Mouse (Mus musculus) C3H10T1/2 (cell line): ENCODE measurements around the gene Nhlh1. TPM values are rescaled to one million over a fixed set of nuclear protein-coding genes. Genes with fewer than 3 reads are reported as not detected.

Experiments used
- polyA plus RNA-seq, 2 experiments: library from polyadenylated mRNA; unstranded; fragments of >200 nt; fragmentation: generic; extraction: Trizol; gene quantifications; one replicate each; pipeline ENCODE4 v1.2.1; 2012; ENCODE audit warnings: missing spikeins in 2 of 2

Nhlh1 gene
- polyA plus RNA-seq: not detected

DNA sequence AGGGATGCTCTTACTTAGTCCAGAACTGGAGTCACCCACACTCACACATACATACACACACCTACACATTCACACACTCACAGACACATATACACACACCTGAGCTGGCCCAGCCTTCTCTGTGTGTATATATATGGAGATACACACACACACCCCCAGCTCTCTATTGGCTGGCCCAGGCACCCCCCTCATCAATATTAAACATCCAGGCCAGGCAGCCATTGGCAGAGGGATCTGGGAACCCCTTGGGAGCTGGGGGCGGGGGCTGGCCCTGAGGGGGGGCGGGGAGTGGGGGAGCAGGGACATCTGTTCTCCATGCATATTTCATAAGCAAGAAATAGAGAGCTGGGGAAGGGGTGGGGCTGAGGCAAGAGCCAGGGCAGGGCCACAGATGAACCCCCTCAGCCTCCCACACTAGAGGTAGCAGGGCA is at the start of gene Nhlh1:
Gene Nhlh1 (minus strand): TSS at position 83 of the 431 bp plus-strand sequence.

DNA sequence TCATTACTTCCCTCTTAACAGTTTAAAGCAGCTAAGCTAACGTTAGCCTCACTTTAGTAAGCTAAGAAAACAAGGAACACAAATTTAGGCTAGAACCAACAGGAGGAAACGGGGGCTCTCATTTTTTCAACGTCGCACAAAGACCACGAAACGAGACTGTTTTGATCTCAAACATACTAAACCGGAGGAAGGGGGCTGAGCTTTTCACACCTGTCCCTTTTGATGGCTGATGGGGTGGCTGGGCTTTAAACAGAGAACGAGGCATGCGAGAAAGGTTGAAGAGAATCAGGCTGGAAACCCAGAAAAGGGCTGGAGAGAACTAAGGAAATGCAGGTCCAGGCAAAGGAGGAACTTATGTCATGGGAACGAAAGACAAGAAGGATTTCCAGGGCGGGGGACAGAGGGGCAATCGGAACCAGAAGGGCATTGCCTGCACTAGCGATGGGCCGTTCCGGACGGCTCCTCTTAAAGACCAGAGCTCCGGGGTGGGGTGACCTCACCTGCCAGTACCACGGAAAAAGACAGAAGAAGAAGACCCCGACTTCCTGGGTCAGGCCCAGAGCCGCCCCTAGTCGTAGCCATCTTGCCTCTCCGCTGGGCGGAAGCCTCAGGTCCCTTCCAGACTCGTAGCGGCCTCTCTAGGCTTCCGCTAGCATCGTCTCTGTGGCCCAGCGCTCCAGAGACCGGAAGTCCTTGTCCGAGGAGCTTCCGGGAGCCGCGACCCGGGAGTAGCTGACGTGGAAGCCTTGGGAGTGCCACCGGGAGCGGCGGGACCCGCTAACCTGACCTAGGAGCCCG is 24.9 kb upstream of the Nhlh1 start, which contains the start of the genes Copa and Ncstn:
Gene Copa (plus strand): TSS at position 429 of the 798 bp plus-strand sequence.
Gene Ncstn (minus strand): TSS at position 695 of the 798 bp plus-strand sequence.

DNA sequence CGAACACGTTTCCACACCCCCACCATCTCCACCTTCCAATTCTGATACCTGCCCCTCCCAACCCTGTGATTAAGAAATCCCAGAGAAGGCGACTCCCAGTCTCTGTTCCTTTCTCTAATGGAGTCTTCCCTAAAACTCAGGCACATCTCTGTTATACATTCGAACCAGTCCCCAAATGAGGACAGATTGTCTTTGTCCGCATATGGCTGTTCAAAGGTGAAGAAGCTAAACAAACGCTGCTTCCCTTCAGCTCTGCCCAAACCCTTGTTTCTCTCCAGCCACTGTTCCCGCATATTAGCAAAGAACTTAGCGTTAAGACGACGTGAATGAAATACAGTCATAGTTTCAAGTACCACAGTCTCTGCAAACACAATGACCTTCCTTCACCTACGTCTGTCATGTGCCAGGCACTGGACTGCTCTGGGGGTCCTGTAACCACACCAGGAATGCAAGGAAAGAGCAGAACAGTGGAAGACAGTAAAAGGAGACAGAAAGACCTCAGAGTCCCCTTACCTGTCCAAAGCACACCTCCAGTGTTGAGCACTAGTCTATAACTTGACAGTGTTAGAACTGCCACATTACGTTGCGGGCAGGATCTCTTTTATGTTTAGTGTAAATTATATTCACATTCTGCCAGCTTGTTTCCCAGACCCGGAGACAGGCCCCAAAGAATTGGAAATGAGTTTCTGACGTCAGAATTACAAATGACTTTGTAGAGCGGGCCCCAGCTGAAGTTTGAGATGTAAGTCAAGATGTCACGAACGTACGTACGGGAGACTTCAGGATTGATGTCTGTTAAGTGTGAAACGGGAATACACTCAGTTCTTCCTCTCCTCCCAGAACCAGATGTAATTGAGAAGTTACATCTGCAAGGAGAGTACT is 28.7 kb downstream of the Nhlh1 start, which contains the start of gene Vangl2:
Gene Vangl2 (minus strand): TSS at position 51 of the 882 bp plus-strand sequence.

Other genes with a start within 250 kb of the Nhlh1 start
- not detected for gene Cd84, start 217.9 kb downstream of the Nhlh1 start, polyA plus RNA-seq
- not detected for gene Gm10521, start 161.9 kb downstream of the Nhlh1 start, polyA plus RNA-seq
- gene Slamf6, start 140.1 kb downstream of the Nhlh1 start, polyA plus RNA-seq: under 1 TPM in 1 of 2 experiments, not detected in 1; under 0.01 TPM
- gene Vangl2, start 29.1 kb downstream of the Nhlh1 start, polyA plus RNA-seq: 1 to 10 TPM; 1.4 to 5.0 TPM
- gene Copa, start 25.0 kb upstream of the Nhlh1 start, polyA plus RNA-seq: 100 to 1,000 TPM in 1 of 2 experiments, 10 to 100 TPM in 1; 49.1 to 154 TPM
- gene Ncstn, start 25.2 kb upstream of the Nhlh1 start, polyA plus RNA-seq: 10 to 100 TPM in 1 of 2 experiments, 1 to 10 TPM in 1; 9.3 to 52.9 TPM
- gene Pex19, start 69.2 kb upstream of the Nhlh1 start, polyA plus RNA-seq: 10 to 100 TPM; 22.3 to 50.0 TPM
- gene Dcaf8, start 90.5 kb upstream of the Nhlh1 start, polyA plus RNA-seq: 10 to 100 TPM in 1 of 2 experiments, 1 to 10 TPM in 1; 8.8 to 50.5 TPM
- gene Pea15a, start 149.2 kb upstream of the Nhlh1 start, polyA plus RNA-seq: 10 to 100 TPM; 38.3 to 71.0 TPM
- gene Casq1, start 162.3 kb upstream of the Nhlh1 start, polyA plus RNA-seq: under 1 TPM; 0.02 to 0.40 TPM
- gene Atp1a4, start 200.8 kb upstream of the Nhlh1 start, polyA plus RNA-seq: not detected
- 10 to 100 TPM; 24.5 to 59.9 TPM for gene Igsf8, start 204.1 kb upstream of the Nhlh1 start, polyA plus RNA-seq
- under 1 TPM in 1 of 2 experiments, not detected in 1; 0.02 TPM for gene Atp1a2, start 240.5 kb upstream of the Nhlh1 start, polyA plus RNA-seq